Mouse (Mus musculus): ENCODE measurements at regions not wholly inside any gene's neighbourhood (a gene's known extent, or its start where the extent isn't known, plus 50 kb on each side); places are given as distances from the start of the nearest gene placed in this dataset.

DNA sequence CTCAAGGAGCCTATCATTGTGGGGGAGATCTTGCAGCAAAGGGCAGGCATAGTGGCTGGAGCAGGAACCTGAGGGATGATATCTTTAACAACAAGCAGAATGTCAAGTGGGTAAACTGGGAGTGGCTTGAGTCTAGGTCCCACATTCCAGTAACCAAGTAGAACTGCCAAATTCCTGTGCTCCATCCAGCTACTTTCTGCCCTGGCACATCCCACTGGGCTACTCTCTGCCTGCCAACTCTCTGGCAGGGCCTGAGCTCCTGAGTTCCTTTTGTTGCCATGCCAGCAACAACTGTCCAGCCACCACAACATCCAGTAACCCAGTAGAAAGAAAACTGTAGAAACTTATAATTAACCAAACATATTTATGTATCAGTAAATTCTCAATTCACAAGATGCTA is 1088.8 kb upstream of the Tenm4 start:
- Histone ChIP-seq H3K27ac (no peak overlapping the region), H3K4me1 (no peaks in the 10 kb centered on the region), H3K36me3 (replicated peaks) (no peaks in the 10 kb centered on the region), H3K9me3 (no peaks in the 10 kb centered on the region), H3K9ac (no peak overlapping the region), H3K4me3 (no peak overlapping the region), H3K27me3 (replicated peaks) (no peaks in the 10 kb centered on the region), H3K4me2 (no peak overlapping the region)
- ATAC-seq (replicated peaks) = no peak

- H3K27ac ChIP-seq = no peak overlapping the region
- no peak for ATAC-seq (replicated peaks)
- no peak overlapping the region for H3K4me2 ChIP-seq
- 71% methylated on average over 2 of the region's 2 CpGs for WGBS
- no peaks in the 10 kb centered on the region for H3K27me3 ChIP-seq (replicated peaks)
- no peak overlapping the region for H3K9ac ChIP-seq
- H3K4me1 ChIP-seq = no peaks in the 10 kb centered on the region
- no peaks in the 10 kb centered on the region for H3K9me3 ChIP-seq
- H3K4me3 ChIP-seq = no peak overlapping the region
- H3K36me3 ChIP-seq (replicated peaks) = no peaks in the 10 kb centered on the region
Measured at GRCm38 (mm10) chr7:95084328-95084727, 1086.7 kb upstream of the Tenm4 start.

- H3K4me1 ChIP-seq = no peaks in the 10 kb centered on the region
- H3K27ac ChIP-seq = no peak overlapping the region
- H3K9ac ChIP-seq = no peak overlapping the region
- H3K27me3 ChIP-seq (replicated peaks) = no peaks in the 10 kb centered on the region
- H3K4me2 ChIP-seq = no peak overlapping the region
- no peak for ATAC-seq (replicated peaks)
- no peak overlapping the region for H3K4me3 ChIP-seq
- H3K9me3 ChIP-seq = no peaks in the 10 kb centered on the region
- no peaks in the 10 kb centered on the region for H3K36me3 ChIP-seq (replicated peaks)
Measured at GRCm38 (mm10) chr7:95091360-95091759, 1079.7 kb upstream of the Tenm4 start.

- no peak for ATAC-seq (replicated peaks)
Measured at GRCm38 (mm10) chr7:95129020-95129419, 1042.0 kb upstream of the Tenm4 start.

GRCm38 (mm10) chr7:95133038-95133437 is 1038.0 kb upstream of the Tenm4 start:
- Histone ChIP-seq H3K9me3 (no peaks in the 10 kb centered on the region), H3K36me3 (replicated peaks) (no peaks in the 10 kb centered on the region), H3K4me3 (no peak overlapping the region), H3K27me3 (replicated peaks) (no peaks in the 10 kb centered on the region), H3K9ac (no peak overlapping the region), H3K4me2 (no peak overlapping the region), H3K4me1 (0 out of 2 replicates have a peak, but pooled peaks cover 5% of the 10 kb centered on the region), H3K27ac (no peak overlapping the region)
- WGBS = 53% methylated on average over 1 of the region's 1 CpGs
- ATAC-seq (replicated peaks) = no peak

More at GRCm38 (mm10) chr7:95129020-95129419, 1042.0 kb upstream of the Tenm4 start:
- H3K4me2 ChIP-seq = no peak overlapping the region
- no peaks in the 10 kb centered on the region for H3K36me3 ChIP-seq (replicated peaks)
- no peak overlapping the region for H3K27ac ChIP-seq
- H3K4me1 ChIP-seq = 0 out of 2 replicates have a peak, but pooled peaks cover under 1% of the 10 kb centered on the region
- 61% methylated on average over 4 of the region's 4 CpGs for WGBS
- no peak overlapping the region for H3K4me3 ChIP-seq
- H3K27me3 ChIP-seq (replicated peaks) = no peaks in the 10 kb centered on the region
- H3K9me3 ChIP-seq = no peaks in the 10 kb centered on the region
- H3K9ac ChIP-seq = no peak overlapping the region

GRCm38 (mm10) chr7:95134062-95134625 is 1036.9 kb upstream of the Tenm4 start:
- H3K4me3 ChIP-seq = no peak overlapping the region
- no peak overlapping the region for H3K27ac ChIP-seq
- ATAC-seq (replicated peaks) = peak; percentile 56; the same call in 1 of the 2 replicates
- H3K36me3 ChIP-seq (replicated peaks) = no peaks in the 10 kb centered on the region
- no peak overlapping the region for H3K4me2 ChIP-seq
- 25% methylated on average over 5 of the region's 5 CpGs for WGBS
- H3K4me1 ChIP-seq = 0 out of 2 replicates have a peak, but pooled peaks cover 5% of the 10 kb centered on the region
- H3K9ac ChIP-seq = no peak overlapping the region
- H3K9me3 ChIP-seq = no peaks in the 10 kb centered on the region
- no peaks in the 10 kb centered on the region for H3K27me3 ChIP-seq (replicated peaks)

DNA sequence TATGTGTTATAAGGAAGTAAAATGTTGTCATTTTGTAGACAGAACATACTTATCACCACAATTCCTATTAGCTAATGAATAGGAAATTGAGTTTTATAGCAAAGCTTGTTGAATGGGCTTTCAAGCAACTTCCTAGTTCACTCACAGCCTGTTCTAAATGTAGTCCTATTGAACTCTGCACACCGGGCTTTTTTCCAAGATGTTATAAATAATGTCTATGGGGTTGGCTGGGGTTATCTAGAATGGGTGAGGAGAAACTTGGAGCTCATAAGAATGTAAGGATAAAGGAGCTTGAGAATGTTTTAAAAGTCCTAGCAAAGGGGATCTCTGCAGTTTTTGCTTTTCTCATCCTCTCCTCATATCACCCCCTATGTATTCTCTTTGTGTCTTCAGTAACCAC is 1029.3 kb upstream of the Tenm4 start:
- H3K4me3 ChIP-seq = no peak overlapping the region
- H3K9me3 ChIP-seq = no peaks in the 10 kb centered on the region
- no peak overlapping the region for H3K4me2 ChIP-seq
- H3K9ac ChIP-seq = no peak overlapping the region
- H3K36me3 ChIP-seq (replicated peaks) = no peaks in the 10 kb centered on the region
- H3K4me1 ChIP-seq = 0 out of 2 replicates have a peak, but pooled peaks cover 6% of the 10 kb centered on the region
- WGBS = 83% methylated on average over 1 of the region's 1 CpGs
- H3K27ac ChIP-seq = no peak overlapping the region
- no peaks in the 10 kb centered on the region for H3K27me3 ChIP-seq (replicated peaks)
- ATAC-seq (replicated peaks) = no peak

- Histone ChIP-seq H3K4me3 (no peak overlapping the region), H3K9ac (no peak overlapping the region), H3K27me3 (replicated peaks) (no peaks in the 10 kb centered on the region), H3K4me1 (0 out of 2 replicates have a peak, but pooled peaks cover 6% of the 10 kb centered on the region), H3K4me2 (no peak overlapping the region), H3K27ac (no peak overlapping the region), H3K36me3 (replicated peaks) (no peaks in the 10 kb centered on the region), H3K9me3 (no peaks in the 10 kb centered on the region)
- WGBS = 54% methylated on average over 2 of the region's 2 CpGs
- ATAC-seq (replicated peaks) = no peak
Measured at GRCm38 (mm10) chr7:95143037-95143436, 1028.0 kb upstream of the Tenm4 start.

Measured in midbrain, embryonic 15.5 days (tissue).